Mouse (Mus musculus) 416B (cell line): ENCODE data around the gene Pou2f1.

Experiments used
- DNase-seq: peaks from one replicate; pipeline ENCODE4 v3.0.0; 2011; ENCODE audit warnings: low read depth

The Pou2f1 gene

GRCm38 (mm10) chr1:165958159-165958558 lies 44.3 kb downstream of the Pou2f1 start:
- DNase-seq: peak; percentile 53

- peak; percentile 37 for DNase-seq
Measured at GRCm38 (mm10) chr1:165948214-165948813, 54.2 kb downstream of the Pou2f1 start.

GRCm38 (mm10) chr1:165943270-165943669 lies 59.2 kb downstream of the Pou2f1 start:
- no peak for DNase-seq

- no peak for DNase-seq
Measured at GRCm38 (mm10) chr1:165935466-165935818, 67.0 kb downstream of the Pou2f1 start.

- DNase-seq: peak; percentile 20
Measured at GRCm38 (mm10) chr1:165934648-165935465, 67.6 kb downstream of the Pou2f1 start.

GRCm38 (mm10) chr1:165933915-165934647 lies 68.4 kb downstream of the Pou2f1 start:
- no peak for DNase-seq

- DNase-seq: no peak
Measured at GRCm38 (mm10) chr1:165932842-165933241, 69.6 kb downstream of the Pou2f1 start.

- DNase-seq: no peak
Measured at GRCm38 (mm10) chr1:165930510-165930909, 72.0 kb downstream of the Pou2f1 start.

- peak; percentile 21 for DNase-seq
Measured at GRCm38 (mm10) chr1:165927507-165928279, 74.8 kb downstream of the Pou2f1 start.

GRCm38 (mm10) chr1:165925207-165925606 lies 77.3 kb downstream of the Pou2f1 start:
- no peak for DNase-seq

- no peak for DNase-seq
Measured at GRCm38 (mm10) chr1:165922488-165922887, 80.0 kb downstream of the Pou2f1 start.

GRCm38 (mm10) chr1:165921026-165921425 lies 81.5 kb downstream of the Pou2f1 start:
- no peak for DNase-seq

- DNase-seq: no peak
Measured at GRCm38 (mm10) chr1:165914416-165914801, 88.1 kb downstream of the Pou2f1 start.

GRCm38 (mm10) chr1:165913720-165914415 lies 88.6 kb downstream of the Pou2f1 start:
- DNase-seq: no peak

- DNase-seq: no peak
Measured at GRCm38 (mm10) chr1:165909471-165909870, 93.0 kb downstream of the Pou2f1 start.

- DNase-seq: no peak
Measured at GRCm38 (mm10) chr1:165908806-165909205, 93.7 kb downstream of the Pou2f1 start.

- no peak for DNase-seq
Measured at GRCm38 (mm10) chr1:165908153-165908552, 94.3 kb downstream of the Pou2f1 start.

GRCm38 (mm10) chr1:165903596-165903995 lies 98.9 kb downstream of the Pou2f1 start:
- no peak for DNase-seq

GRCm38 (mm10) chr1:165891686-165892085 lies 110.8 kb downstream of the Pou2f1 start:
- DNase-seq: peak; percentile 47

GRCm38 (mm10) chr1:165882146-165882900 lies 120.2 kb downstream of the Pou2f1 start:
- DNase-seq: no peak

GRCm38 (mm10) chr1:165878751-165879150 lies 123.7 kb downstream of the Pou2f1 start:
- peak; percentile 45 for DNase-seq
